Comparison of ENCODE assay signal across 17 mouse cellular contexts in the genomic region with DNA sequence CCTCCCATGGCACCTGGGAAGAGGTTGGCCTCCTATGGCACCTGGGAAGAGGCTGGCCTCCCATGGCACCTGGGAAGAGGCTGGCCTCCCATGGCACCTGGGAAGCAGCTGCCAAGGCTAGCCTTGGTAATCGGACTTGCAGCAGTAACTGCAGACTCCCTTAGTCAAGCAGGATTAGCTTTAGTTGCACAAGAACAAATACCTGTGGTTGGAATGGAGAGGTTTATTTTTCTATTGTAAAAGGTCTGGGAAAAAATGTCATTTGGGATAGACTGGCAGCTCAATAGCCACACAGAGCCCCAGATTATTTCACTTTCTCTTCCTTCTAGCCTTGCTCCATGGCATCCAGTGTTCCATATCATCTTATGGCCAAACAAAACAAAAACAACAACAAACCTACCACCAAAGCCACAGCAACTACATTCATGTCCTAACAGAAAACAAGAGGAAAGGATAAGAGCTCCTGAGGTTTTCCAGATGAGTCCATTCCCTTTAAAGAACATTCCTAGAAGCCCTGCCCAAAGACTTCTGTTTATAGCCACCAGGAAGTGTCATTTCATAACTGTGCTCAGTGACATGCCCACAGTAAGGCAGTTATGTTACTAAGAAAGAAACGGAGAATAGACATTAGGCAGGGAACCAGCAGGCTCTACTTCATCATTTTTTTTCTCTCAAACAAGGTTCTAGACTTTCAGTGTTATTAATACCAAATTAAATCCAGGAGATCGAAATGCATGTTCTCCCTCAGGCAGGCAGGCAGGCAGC. TPM values are rescaled to one million over a fixed set of nuclear protein-coding genes. Genes with fewer than 3 reads are reported as not detected.
DNase-seq lines count a peak whose midpoint lies in the region; ATAC-seq and TF ChIP-seq lines count a peak whose summit lies in the region.
"Had no signal": no experiment of that assay in that cellular context is flagged by ENCODE, and none has a peak within 500 bp of the region (broad histone marks: within the 10 kb centered on the region; RNA-seq: fewer than 3 reads in every experiment).

No protein-coding gene starts in this region.

- no peak for DNase-seq in frontal cortex, adult 2 months (ENCODE audit: extremely low spot score in 1 of 2, low spot score in 1 of 2)
- DNase-seq in lung, adult 18-20 months, result peak; percentile 18 to 49
- DNase-seq in lung, postnatal 10 days, result no peak
- DNase-seq in fibroblast of lung, adult 2 months (ENCODE audit: low read depth), result peak; percentile 37
- no peak for DNase-seq in kidney, adult 8-10 months
- DNase-seq in kidney, postnatal 4 days, result no peak
- DNase-seq: cerebellum, adult 18-20 months; kidney, adult 9 months; lung, embryonic 14.5 days; thymus, postnatal 4 days had no signal

- peak overlapping the region; percentile 19 for H3K4me2 ChIP-seq in myocyte (ENCODE audit: low read depth)
- H3K4me2 ChIP-seq: hindbrain, embryonic 15.5 days; limb, embryonic 15.5 days; lung, embryonic 14.5 days; neural tube, embryonic 13.5 days; stomach, embryonic 15.5 days had no signal

- no peaks in the 10 kb centered on the region for H3K27me3 ChIP-seq in myocyte (ENCODE audit: control insufficient read depth, insufficient read depth, insufficient read length)
- H3K27me3 ChIP-seq: hindbrain, embryonic 15.5 days; limb, embryonic 15.5 days; neural tube, embryonic 13.5 days; stomach, embryonic 15.5 days had no signal

- no peak overlapping the region for H3ac ChIP-seq in myocyte (ENCODE audit: control insufficient read depth, insufficient read length)

- no peaks in the 10 kb centered on the region for H3K79me2 ChIP-seq in myocyte (ENCODE audit: control insufficient read depth, insufficient read depth)

- no peak for TF ChIP-seq POLR2A in myocyte (IDR thresholded peaks at IDR 0.05; ENCODE audit: insufficient read length, low read depth)

- no peaks in the 10 kb centered on the region for H3K36me3 ChIP-seq in myocyte (ENCODE audit: control insufficient read depth, insufficient read depth)
- H3K36me3 ChIP-seq: hindbrain, embryonic 15.5 days; limb, embryonic 15.5 days; neural tube, embryonic 13.5 days; stomach, embryonic 15.5 days had no signal

- H3K4me3 ChIP-seq in myocyte, result no peak overlapping the region
- H3K4me3 ChIP-seq: erythroblast, embryonic 14.5 days; hindbrain, embryonic 15.5 days; limb, embryonic 15.5 days; neural tube, embryonic 13.5 days; stomach, embryonic 15.5 days had no signal

- peak; percentile 93 for ATAC-seq in frontal cortex, adult (ENCODE audit: low TSS enrichment)

TF ChIP-seq in myocyte, 11 proteins besides CTCF, POLR2A, EP300 and RAD21:
- TF ChIP-seq CEBPB (IDR thresholded peaks at IDR 0.05; ENCODE audit: insufficient read depth, poor library complexity, severe bottlenecking) (no peak), E2F4 (IDR thresholded peaks at IDR 0.05; ENCODE audit: insufficient read depth) (no peak), USF1 (IDR thresholded peaks at IDR 0.05; ENCODE audit: low read depth) (no peak)

RNA-seq across cellular contexts. Expression of gene Ncoa1, which starts 46.7 kb away (rescaled TPM):
- polyA plus RNA-seq in frontal cortex, adult 2 months (2012; rRNA removed), result 49.5 and 59.6 TPM in 2 replicates
- polyA plus RNA-seq in myocyte (2012; fragmentation: generic; extraction: Trizol), result 7.1 TPM

Comparison
In these comparisons a context has a peak if more than half of its experiments do, and no peak if none do; other contexts are left out.
1. DNase-seq: peak in lung, adult 18-20 months (2 of 2) and fibroblast of lung, adult 2 months (single experiment); none in frontal cortex, adult 2 months (0 of 2), lung, postnatal 10 days (single experiment), kidney, adult 8-10 months (0 of 2) and kidney, postnatal 4 days (0 of 2).